Mouse (Mus musculus): ENCODE results near the gene Ube2n.

- no peak for TF ChIP-seq CTCF (IDR thresholded peaks at IDR 0.05; ENCODE audit: borderline replicate concordance, insufficient read depth, low read length)
- no peak for TF ChIP-seq POLR2A (IDR thresholded peaks at IDR 0.05; ENCODE audit: low read depth, low read length)
Measured at GRCm38 (mm10) chr10:95526495-95527122, 11.7 kb downstream of the Ube2n start.

Measured in embryonic fibroblast, embryonic 13.5 days (primary cell).